Mouse (Mus musculus) heart, postnatal 36 days (tissue): Measurements from ENCODE around the gene Cpn2. TPM values are rescaled to one million over a fixed set of nuclear protein-coding genes. Genes with fewer than 3 reads are reported as not detected.

Experiments used
- DNase-seq, 2 experiments: peaks; one replicate each; pipeline ENCODE4 v3.0.0; 2021 to 2022
- intact Hi-C: fragments of 180-260 bp; cut with DNase I; formaldehyde crosslinking; loops from one replicate; pipeline ENCODE4 v1.15.1; 2025
- total RNA-seq, 2 experiments: library from RNA; stranded (reverse); gene quantifications; 2 replicates each; pipeline ENCODE4 v1.2.3; 2021

Cpn2 gene
- total RNA-seq, 2 experiments from 2014 or later: 0.11 to 0.19 TPM

DNA sequence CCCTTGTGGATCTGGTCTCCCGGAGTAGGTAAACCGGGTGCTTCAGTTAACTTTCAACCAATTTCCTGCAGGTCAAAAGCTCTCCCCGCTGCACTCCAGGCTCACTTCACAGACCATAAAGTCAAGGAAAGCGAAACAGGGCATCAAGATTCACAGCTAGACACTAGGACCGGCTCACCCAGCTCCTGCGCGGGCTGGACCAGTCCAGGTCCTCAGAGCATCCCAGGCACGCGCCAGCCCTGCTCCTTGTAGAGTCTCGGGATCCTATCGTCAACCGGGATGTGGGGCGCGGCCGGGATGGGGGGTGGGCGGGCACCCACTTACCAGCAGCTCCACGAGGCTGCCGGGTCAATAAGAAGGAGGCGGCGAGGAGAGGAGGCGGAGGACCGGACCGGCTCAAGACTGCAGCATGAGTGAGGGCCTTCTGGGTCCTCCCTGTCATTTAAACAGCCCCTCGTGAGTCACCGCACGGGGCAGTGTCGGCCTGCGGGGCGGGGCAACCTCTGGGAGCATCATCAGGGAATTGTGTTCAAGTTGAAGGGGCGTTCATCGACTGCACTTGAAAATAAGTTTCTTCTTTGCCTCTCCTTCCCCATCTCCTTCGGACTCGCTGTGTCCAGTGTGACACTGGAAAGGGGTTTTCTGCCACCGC lies 15.7 kb upstream of the Cpn2 start, which contains the start of gene Lrrc15:
TSS of gene Lrrc15 (minus strand) at position 413 of the 652 bp plus-strand sequence.
- intact Hi-C loops: no loop called here
- no peak for DNase-seq

- intact Hi-C loops: no loop called here
- DNase-seq: no peak
Measured at GRCm38 (mm10) chr16:30280676-30281297, 13.5 kb upstream of the Cpn2 start.

GRCm38 (mm10) chr16:30278406-30278805 lies 11.1 kb upstream of the Cpn2 start:
- intact Hi-C loops: no loop called here

DNA sequence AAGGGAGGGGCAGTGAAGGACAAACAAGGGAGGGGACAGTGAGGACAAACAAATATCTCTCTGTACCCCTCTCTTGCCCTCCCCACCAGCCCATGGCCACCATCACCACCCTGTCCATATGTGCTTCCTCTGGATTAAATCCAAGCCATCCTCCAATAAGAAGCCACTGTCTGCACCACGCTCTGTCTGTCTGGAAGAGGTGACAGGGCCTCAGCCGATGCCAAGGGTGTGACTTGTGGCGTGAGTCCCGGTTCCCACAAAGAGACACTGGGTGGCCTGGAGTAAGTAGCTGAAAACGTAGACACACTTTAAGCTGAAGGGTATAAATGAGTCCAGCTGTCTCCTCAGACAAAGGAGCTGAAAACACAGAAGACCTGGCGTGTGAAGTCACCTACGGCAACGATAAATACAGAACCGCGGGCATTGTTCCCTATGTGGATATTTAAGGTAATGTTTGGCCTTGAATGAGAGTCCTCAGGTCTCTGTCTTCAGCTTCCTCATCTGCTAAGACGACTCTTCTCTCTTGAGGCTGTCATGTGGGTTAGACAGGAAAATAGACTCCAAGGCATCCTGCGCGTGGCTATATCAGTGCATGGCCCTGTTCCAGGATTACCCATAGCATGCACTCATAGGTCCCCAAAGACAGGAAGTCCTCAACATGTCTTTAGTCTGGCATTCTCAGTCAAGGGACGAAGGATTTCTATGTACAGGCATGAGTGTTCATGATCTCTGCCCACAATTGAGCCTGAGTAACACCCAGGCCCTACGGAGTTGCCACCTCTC lies 8.4 kb upstream of the Cpn2 start:
- intact Hi-C loops: no loop called here
- no peak for DNase-seq

More at GRCm38 (mm10) chr16:30278406-30278805, 11.1 kb upstream of the Cpn2 start:
- no peak for DNase-seq

GRCm38 (mm10) chr16:30273065-30273464 lies 5.8 kb upstream of the Cpn2 start:
- intact Hi-C loops: no loop called here

DNA sequence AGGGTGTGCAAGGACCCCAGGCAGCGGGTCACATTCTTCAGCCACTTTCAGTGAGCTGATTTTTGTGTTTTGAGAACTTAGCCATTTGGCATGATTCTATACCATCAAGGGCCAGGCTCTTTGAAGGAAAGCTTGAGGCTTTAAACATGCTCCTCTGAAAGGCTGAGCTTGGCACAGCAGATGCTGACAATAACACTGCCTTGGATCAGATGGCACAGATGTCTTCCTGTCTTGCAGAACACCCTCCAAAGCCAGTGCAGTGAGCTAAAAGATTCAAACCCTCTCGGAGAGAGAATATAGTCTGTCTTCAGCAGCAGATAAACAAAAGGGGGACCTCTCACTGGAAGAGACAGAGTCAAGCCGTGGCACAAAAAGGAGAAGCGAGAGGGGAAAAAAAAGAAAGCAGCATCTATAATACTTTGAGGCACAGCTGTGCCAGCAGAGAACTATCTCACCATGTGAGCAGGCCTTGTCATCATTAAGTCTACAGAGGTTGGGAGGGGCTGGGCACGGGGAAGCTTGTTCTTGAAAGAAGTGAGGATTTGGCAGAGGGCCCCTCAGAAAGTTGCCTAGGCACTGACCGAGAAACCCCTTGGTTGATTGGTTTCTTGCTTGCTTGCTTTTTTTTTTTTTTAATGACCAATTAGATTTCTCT lies 4.8 kb upstream of the Cpn2 start:
- intact Hi-C loops: no loop called here
- no peak for DNase-seq

More at GRCm38 (mm10) chr16:30273065-30273464, 5.8 kb upstream of the Cpn2 start:
- DNase-seq: no peak

DNA sequence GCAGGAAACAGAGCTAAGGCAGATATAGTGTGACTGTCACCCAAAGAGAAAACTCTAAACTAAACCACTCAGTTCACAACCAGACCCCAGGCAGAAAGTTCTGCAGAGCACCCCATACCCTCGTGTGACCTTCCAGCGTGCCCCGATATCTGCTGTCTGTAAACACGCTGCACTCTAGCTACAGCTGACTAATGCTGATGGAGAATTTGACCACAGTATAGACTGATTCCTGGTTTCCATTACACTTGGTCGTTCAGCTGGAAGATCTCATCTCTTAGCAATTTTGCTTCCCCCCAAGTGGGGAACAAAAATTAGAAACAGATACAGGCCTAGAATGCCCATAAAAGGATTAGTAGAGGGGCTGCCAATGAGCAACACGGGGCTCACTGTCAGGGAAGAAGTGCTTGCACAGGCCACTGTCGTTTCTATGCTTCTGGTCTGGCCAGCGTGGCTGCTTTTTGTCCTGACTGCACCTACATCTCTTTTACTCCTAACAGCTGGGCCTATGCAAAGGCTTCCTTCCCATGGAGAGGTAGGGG lies 4.0 kb upstream of the Cpn2 start:
- intact Hi-C loops: no loop called here
- no peak for DNase-seq

DNA sequence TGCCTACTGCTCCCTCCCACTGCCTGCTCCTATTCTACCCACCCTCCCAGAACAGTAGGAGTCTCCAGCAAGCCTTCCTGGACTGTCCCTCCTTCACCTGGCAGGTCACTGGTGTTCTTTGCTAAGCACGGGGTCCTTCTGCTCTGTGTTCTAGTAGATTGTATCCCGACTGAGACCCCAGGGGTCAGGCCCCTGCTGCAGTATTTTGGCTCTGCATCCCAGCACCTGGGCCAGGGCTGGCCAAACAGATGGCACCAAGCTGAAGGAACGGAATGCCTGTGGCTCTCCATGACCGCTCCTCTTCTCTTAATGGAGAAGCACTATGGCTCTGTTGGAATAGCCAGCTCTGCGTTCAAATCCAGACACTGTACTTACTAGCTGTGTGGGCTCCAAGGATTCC lies 738 bp downstream of the Cpn2 start:
- intact Hi-C loops: no loop called here
- DNase-seq: no peak

DNA sequence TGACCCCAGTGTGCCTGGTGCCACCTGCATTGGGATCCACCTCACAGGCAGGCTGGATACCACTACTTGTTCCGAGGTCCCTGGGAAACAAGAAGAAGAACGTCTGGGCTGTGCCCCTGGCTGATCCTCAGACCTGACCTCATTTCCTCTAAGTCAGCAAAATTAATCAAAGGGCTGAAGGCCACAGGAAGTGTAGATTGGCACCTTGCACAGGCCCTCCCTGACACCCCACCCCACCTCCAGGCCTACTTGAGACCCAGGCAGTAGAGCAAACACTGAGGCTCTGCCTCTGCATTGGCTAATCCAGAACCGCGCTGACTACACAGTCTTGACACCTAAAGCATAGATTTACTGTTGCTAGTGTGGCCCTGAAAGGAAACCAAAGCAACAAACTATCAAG lies 1.7 kb downstream of the Cpn2 start:
- intact Hi-C loops: no loop called here
- DNase-seq: no peak

DNA sequence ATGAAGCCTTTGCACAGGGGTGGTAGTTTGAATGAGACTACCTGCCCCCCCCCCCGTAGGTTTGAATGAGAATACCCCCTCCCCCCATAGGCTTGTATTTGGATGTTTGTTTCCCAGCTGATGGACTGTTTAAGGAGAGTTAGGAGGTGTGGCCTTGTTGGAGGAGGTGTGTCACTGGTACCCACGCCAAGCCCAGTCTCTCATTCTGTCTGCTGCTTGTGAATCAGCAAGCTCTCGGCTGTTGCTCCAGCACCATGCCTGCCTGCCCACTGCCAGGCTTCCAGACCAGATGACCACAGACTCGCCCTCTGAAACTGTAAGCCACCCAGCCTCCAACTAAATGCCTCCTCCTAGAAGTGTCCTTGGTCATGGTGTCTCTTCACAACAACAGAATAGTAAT lies 4.1 kb downstream of the Cpn2 start:
- intact Hi-C loops: loop anchor here (2.0 kb wide), 1 partner anchor 48 kb away; the partner anchor contains the start of gene Gp5

GRCm38 (mm10) chr16:30262664-30263063 lies 4.6 kb downstream of the Cpn2 start:
- peak; percentile 61 to 79 for DNase-seq
- intact Hi-C loops: loop anchor here (2.0 kb wide), 1 partner anchor 48 kb away; the partner anchor contains the start of gene Gp5

More for the DNA sequence above, 4.1 kb downstream of the Cpn2 start:
- DNase-seq: no peak

GRCm38 (mm10) chr16:30262157-30262556 lies 5.1 kb downstream of the Cpn2 start:
- no peak for DNase-seq
- intact Hi-C loops: loop anchor here (2.0 kb wide), 1 partner anchor 49 kb away; the partner anchor contains the start of gene Gp5

DNA sequence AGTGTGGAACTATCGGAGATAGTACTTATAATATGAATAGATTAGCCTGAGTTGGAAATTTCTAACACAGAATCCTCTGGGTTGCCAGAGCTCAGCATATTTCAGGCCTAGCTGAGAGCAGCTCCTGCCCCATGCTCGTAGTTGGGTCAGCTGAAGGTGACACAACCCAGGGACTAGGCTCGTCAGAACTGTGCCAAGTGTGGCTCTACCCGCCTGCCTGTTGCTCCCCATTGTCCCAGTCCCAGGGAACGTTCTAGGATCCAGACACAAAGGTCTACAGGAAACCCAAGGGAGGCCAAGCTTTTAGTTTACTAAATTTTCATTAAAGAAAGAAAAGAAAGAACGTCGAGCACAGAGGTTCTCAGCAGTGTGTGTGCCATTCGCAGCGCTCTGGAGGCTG lies 6.0 kb downstream of the Cpn2 start:
- intact Hi-C loops: no loop called here
- no peak for DNase-seq

DNA sequence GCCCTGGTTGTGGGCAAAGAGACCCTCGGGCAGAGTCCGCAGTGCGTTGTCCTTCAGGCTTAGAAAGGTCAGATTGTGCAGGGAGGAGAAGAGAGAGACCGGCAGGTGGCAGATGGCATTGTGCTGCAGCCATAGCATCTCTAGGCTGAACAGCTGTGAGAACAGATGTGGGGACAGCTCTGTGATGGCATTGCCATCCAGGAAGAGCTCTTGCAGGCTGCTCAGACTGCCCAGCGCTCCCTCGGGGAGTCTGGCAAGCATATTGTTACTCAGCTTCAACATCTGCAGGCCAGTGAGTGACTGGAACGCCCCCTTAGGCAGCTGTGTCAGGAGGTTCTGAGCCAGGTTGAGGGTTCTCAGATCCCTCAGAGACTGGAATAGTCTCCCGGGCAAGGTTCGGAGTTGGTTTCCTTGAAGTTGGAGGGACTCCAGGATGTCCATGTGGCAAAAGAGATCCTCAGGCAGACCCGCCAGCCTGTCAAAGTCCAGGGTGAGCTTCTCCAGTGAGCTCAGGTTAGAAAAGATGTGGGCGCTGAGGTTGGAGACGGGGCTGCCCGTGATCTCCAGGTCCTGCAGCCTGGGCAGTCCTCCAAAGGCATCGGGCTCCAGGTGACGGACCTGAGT lies 7.2 kb downstream of the Cpn2 start:
- intact Hi-C loops: no loop called here
- DNase-seq: no peak

DNA sequence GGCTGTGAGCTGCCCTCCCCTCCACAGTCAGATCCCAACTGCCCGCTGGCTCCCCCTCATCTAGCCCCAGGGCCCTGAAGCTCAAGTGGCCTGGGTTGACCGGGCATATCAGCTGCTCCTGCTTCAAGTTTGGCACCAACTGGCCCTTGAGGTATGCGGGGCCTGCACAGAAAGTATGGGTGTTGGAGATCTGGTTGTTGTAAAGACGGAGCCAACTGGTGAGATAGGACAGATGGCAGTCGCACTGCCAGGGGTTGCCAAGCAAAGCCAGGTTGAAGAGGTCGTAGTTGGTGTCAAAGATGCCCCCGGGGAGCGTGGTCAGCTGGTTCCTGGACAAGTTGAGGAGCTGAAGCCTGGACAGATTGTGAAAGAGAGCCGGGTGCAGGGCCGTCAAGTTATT lies 7.9 kb downstream of the Cpn2 start:
- intact Hi-C loops: no loop called here

GRCm38 (mm10) chr16:30258441-30258840 lies 8.9 kb downstream of the Cpn2 start:
- intact Hi-C loops: no loop called here
- DNase-seq: no peak

More for the DNA sequence above, 7.9 kb downstream of the Cpn2 start:
- peak in 1 of 2 experiments; percentile 39 for DNase-seq

DNA sequence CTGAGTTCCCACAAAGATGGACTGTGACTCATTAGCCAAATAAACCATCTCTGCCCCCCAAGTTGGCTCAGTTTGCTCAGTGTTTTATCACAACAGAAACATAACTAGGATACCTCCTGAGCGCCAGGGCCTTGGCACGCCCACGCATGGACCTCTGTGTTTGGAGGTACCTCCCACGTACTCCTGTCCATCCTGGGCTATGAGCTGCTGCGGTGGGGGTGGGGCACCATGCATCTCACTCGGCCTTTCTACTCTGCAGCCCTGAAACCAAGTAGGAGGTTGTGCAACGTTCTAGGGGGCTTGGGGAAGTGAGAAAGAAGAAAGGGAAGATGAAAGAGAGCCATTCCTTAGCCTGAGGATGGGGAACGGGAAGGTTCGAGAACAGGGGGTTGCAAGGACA lies 9.6 kb downstream of the Cpn2 start:
- intact Hi-C loops: no loop called here
- no peak for DNase-seq

GRCm38 (mm10) chr16:30255061-30255460 lies 12.2 kb downstream of the Cpn2 start:
- intact Hi-C loops: no loop called here
- no peak for DNase-seq

DNA sequence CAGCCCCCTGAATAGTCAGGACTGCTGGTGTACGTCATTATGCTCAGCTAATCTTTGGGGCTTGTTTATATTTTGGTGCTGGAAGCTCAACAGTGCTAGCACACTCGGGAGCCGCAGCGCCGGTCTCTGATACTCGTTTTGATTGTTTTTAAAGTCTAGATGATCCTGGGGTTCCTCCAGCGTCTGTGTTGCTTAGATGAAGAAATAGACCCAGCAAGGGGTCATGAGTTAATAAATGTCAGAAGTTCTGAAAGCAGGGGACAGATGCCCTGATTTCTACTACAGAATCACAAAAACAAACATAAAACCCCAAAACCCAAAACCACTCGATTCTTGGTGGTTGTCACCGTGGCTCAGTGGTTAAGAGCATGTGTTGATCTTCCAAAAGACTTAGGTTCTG lies 13.4 kb downstream of the Cpn2 start:
- no peak for DNase-seq
- intact Hi-C loops: loop anchor here (5.0 kb wide), 2 partner anchors 263 to 278 kb away; no protein-coding TSS in a partner anchor

DNA sequence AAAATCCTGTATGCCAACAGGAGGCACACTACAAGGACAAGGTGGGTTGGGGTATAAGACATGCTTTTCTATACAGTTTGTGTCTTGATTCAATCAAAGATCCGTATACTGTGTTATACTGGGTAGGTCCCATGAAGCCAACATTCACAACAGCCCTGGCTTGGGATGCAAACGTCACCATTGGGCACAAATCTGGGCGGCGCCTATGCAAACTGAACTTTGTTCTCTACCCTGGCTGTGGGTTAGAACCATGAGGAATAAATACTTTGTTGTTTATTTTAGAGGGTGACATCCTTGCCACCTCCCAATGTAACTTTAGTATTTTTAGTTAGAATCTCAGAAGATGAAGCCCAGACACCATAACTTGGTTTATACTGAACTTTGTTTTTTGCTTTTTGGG lies 13.9 kb downstream of the Cpn2 start:
- intact Hi-C loops: loop anchor here (5.0 kb wide), 2 partner anchors 264 to 279 kb away; no protein-coding TSS in a partner anchor
- DNase-seq: no peak
